Mouse (Mus musculus) stomach, postnatal 0 days (tissue): Measurements from ENCODE around the gene Mapk1ip1l.

Experiments used
- CTCF ChIP-seq: IDR thresholded peaks from 2 replicates; pipeline ENCODE4 v1.5.1; 2016; ENCODE audit warnings: antibody characterized with exemption, low read depth, mild to moderate bottlenecking, moderate library complexity
- EP300 ChIP-seq: optimal IDR thresholded peaks from 2 replicates; pipeline ENCODE3; 2016; ENCODE audit warnings: antibody characterized with exemption

DNA sequence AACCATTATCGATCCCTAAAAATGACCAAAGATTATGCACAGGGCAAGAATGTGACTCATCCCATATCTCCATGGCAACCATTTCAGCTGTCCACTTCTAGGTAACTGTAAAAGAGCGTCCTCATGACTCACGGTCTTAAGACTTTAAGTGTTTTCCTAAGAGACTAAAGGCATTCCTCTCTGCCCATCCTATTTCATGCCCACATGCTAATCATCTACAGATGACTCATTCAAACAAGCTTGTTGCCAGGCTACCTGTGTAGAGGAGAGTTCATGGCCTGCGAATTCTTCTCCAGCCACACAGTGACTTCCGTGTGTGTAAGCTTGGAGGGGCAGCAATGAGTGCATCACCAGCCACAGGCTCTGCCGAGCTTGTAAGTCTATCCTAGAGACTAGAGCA is 73.6 kb downstream of the Mapk1ip1l start:
- TF ChIP-seq EP300 (no peak), CTCF (no peak)
